Mouse (Mus musculus): Measurements from ENCODE around the gene Fam222a.

Fam222a gene

GRCm38 (mm10) chr5:114567565-114568197 lies at the start of gene Fam222a:
TSS of gene Fam222a (plus strand) at chr5:114568016.
- DNase-seq = peak; percentile 82 to 87

GRCm38 (mm10) chr5:114528355-114528754 lies 39.5 kb upstream of the Fam222a start:
- DNase-seq = no peak

GRCm38 (mm10) chr5:114530337-114530736 lies 37.5 kb upstream of the Fam222a start:
- no peak for DNase-seq

- no peak for DNase-seq
Observed at GRCm38 (mm10) chr5:114532055-114532454, 35.8 kb upstream of the Fam222a start.

GRCm38 (mm10) chr5:114537308-114538020 lies 30.4 kb upstream of the Fam222a start:
- DNase-seq = no peak

GRCm38 (mm10) chr5:114538021-114538405 lies 29.8 kb upstream of the Fam222a start:
- no peak for DNase-seq

GRCm38 (mm10) chr5:114538752-114539151 lies 29.1 kb upstream of the Fam222a start:
- DNase-seq = no peak

GRCm38 (mm10) chr5:114539766-114540165 lies 28.1 kb upstream of the Fam222a start:
- DNase-seq = no peak

- no peak for DNase-seq
Observed at GRCm38 (mm10) chr5:114541656-114542445, 26.0 kb upstream of the Fam222a start.

- DNase-seq = no peak
Observed at GRCm38 (mm10) chr5:114543656-114544055, 24.2 kb upstream of the Fam222a start.

GRCm38 (mm10) chr5:114544205-114544604 lies 23.6 kb upstream of the Fam222a start:
- DNase-seq = no peak

GRCm38 (mm10) chr5:114545076-114545475 lies 22.7 kb upstream of the Fam222a start:
- DNase-seq = no peak

- DNase-seq = no peak
Observed at GRCm38 (mm10) chr5:114548976-114549375, 18.8 kb upstream of the Fam222a start.

GRCm38 (mm10) chr5:114549770-114550169 lies 18.0 kb upstream of the Fam222a start:
- no peak for DNase-seq

GRCm38 (mm10) chr5:114550431-114550830 lies 17.4 kb upstream of the Fam222a start:
- no peak for DNase-seq

GRCm38 (mm10) chr5:114550886-114551492 lies 16.8 kb upstream of the Fam222a start:
- no peak for DNase-seq

- DNase-seq = no peak
Observed at GRCm38 (mm10) chr5:114552507-114553208, 15.2 kb upstream of the Fam222a start.

GRCm38 (mm10) chr5:114553706-114554105 lies 14.1 kb upstream of the Fam222a start:
- no peak for DNase-seq

GRCm38 (mm10) chr5:114555424-114555823 lies 12.4 kb upstream of the Fam222a start:
- no peak for DNase-seq

- DNase-seq = no peak
Observed at GRCm38 (mm10) chr5:114556109-114556508, 11.7 kb upstream of the Fam222a start.

- no peak for DNase-seq
Observed at GRCm38 (mm10) chr5:114557765-114558731, 9.8 kb upstream of the Fam222a start.

All from thymus, postnatal 36 days (tissue).